Mouse (Mus musculus) heart, postnatal 10 days (tissue): Measurements from ENCODE around the gene Glyr1. TPM values are rescaled to one million over a fixed set of nuclear protein-coding genes. Genes with fewer than 3 reads are reported as not detected.

Experiments used
- DNase-seq, 2 experiments: peaks; one replicate each; pipeline ENCODE4 v3.0.0; 2021
- intact Hi-C: fragments of 180-260 bp; cut with DNase I; formaldehyde crosslinking; loops from one replicate; pipeline ENCODE4 v1.15.1; 2025
- total RNA-seq, 2 experiments: library from RNA; stranded (reverse); gene quantifications; 2 replicates each; pipeline ENCODE4 v1.2.3; 2021

The Glyr1 gene
- total RNA-seq, 2 experiments from 2014 or later = 57.2 to 60.4 TPM

DNA sequence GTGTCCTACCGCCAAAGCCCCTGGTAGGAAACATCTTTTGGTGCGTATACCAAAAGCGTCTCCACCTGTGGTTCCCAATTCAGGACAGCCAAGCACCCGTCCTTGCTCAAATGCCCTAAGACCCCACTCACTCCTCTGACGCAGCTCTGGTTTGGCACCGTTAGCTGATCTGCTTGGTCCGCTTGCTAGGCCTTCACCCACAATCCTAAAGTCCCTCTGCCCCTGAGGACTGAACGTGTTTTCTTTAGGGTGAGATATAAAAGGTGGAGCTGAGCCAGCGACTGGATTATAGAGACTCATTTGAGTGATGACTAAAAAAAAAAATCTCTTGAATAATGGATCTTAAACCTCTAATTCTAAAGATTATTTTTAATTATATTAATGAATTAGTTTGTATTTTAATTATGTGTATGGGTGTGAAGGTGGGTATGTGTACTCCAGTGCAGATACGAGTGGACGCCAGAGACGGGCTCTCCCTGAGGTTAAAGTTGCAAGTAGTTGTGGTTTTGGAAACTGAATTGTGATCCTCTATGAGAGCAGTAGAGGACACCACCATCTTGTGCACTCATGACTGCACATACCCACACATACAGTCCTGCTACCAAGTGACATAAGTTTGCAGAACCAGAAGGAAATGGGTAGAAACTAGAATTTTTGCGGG is 84.8 kb downstream of the Glyr1 start:
- DNase-seq = no peak
- intact Hi-C loops = no loop called here

Other genes starting within 250 kb of the Glyr1 start
- gene 4930562C15Rik, start 214.4 kb downstream of the Glyr1 start, total RNA-seq = not detected
- gene Ubald1, start 169.5 kb downstream of the Glyr1 start, total RNA-seq = 10 to 100 TPM; 19.7 to 23.1 TPM
- 100 to 1,000 TPM; 186 to 187 TPM for gene Mgrn1, start 163.6 kb downstream of the Glyr1 start, total RNA-seq
- gene Nudt16l1, start 111.1 kb downstream of the Glyr1 start, total RNA-seq = 10 to 100 TPM; 40.5 to 43.9 TPM
- gene Anks3, start 85.7 kb downstream of the Glyr1 start, total RNA-seq = 10 to 100 TPM; 19.7 to 20.8 TPM
- gene Sept12, start 52.0 kb downstream of the Glyr1 start, total RNA-seq = not detected
- gene Smim22, start 42.6 kb downstream of the Glyr1 start, total RNA-seq = not detected
- 10 to 100 TPM; 21.7 to 25.7 TPM for gene Rogdi, start 36.3 kb downstream of the Glyr1 start, total RNA-seq
- 10 to 100 TPM; 34.4 to 35.7 TPM for gene Ubn1, start 194 bp upstream of the Glyr1 start, total RNA-seq
- 1 to 10 TPM; 3.2 to 3.6 TPM for gene Ppl, start 82.6 kb upstream of the Glyr1 start, total RNA-seq
- gene Sec14l5, start 97.2 kb upstream of the Glyr1 start, total RNA-seq = under 1 TPM; 0.17 to 0.20 TPM
- gene Nagpa, start 154.1 kb upstream of the Glyr1 start, total RNA-seq = 10 to 100 TPM in 1 of 2 experiments, 1 to 10 TPM in 1; 8.4 to 10.0 TPM
- gene AU021092, start 172.4 kb upstream of the Glyr1 start, total RNA-seq = 10 to 100 TPM; 26.8 to 27.7 TPM
- 10 to 100 TPM; 16.3 to 17.8 TPM for gene Alg1, start 183.8 kb upstream of the Glyr1 start, total RNA-seq
- 10 to 100 TPM; 11.7 to 13.3 TPM for gene Eef2kmt, start 206.1 kb upstream of the Glyr1 start, total RNA-seq